Mouse (Mus musculus) liver, adult 2 months (tissue): ENCODE results near the gene Gm20388.

Experiments
- CTCF ChIP-seq: fragments of 200-500 bp; IDR thresholded peaks from 2 replicates; pipeline ENCODE4 v1.5.1; 2011; ENCODE audit warnings: low read depth, low read length, control low read depth
- POLR2A ChIP-seq: fragments of 200-500 bp; IDR thresholded peaks from 2 replicates; pipeline ENCODE4 v1.6.1; 2011; ENCODE audit warnings: low read length, control low read depth; ENCODE audit not compliant: insufficient read depth; ENCODE audit errors: extremely low read depth

DNA sequence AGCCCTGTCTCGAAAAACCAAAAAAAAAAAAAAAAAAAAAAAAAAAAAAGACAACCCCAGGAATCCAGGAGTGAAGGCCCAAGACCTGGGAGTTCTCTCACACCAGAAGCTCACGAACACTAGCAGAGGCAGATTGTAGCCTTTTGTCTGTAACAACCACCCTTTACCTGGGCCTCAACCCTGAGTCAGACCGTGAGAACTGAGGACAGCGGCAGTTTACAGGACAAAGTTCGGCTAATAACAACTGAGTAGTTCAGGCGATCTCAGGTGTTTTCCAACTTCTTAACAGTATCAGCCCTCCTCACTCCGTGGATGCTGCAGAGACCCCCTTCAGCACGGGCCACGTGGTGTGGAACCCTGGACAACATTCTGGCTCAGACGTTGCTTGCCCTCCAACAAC, 2676.1 kb downstream of the Gm20388 start:
- TF ChIP-seq CTCF = no peak
- TF ChIP-seq POLR2A = no peak
